Mouse (Mus musculus): ENCODE data around the gene Eif4a1. TPM values are rescaled to one million over a fixed set of nuclear protein-coding genes. Genes with fewer than 3 reads are reported as not detected.

Eif4a1 gene
- total RNA-seq, 1 experiment: 1,948 TPM

- peaks cover 2% of the 10 kb centered on the region in 2 experiments; a peak in 2 of 4 replicates for H3K4me1 ChIP-seq (ENCODE audit: control insufficient read depth in 2 of 2, insufficient read depth in 2 of 2, low read length in 2 of 2, poor library complexity in 1 of 2)
- in situ Hi-C loops (cut with MboI; ENCODE audit: low sequenced_read_pairs in 2 of 2, unreplicated experiment in 2 of 2): no loop called here
- peaks cover 63% of the 10 kb centered on the region for H3K36me3 ChIP-seq (ENCODE audit: control insufficient read depth, insufficient read depth, low read length, poor library complexity, severe bottlenecking)
Observed at GRCm38 (mm10) chr11:69670786-69671725, 1.2 kb downstream of the Eif4a1 start.

DNA sequence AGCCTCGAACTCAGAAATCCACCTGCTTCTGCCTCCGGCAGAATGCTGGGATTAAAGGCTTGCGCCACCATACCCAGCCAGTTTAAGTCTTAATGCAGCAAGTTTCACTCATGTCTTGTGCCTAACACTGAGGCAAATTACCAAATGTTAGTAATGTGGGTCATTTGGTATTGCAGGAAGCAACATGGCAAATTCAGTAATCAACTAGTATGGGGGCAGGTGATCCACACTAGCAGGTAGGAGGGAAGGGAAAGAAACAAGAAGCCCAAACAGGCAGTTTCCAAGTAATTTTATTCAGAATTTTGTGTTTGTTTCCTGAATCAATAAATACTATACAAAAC is 5.6 kb downstream of the Eif4a1 start:
- DNase-seq (ENCODE audit: low read depth, low spot score): no peak
- TF ChIP-seq ZC3H11A (IDR thresholded peaks at IDR 0.05; ENCODE audit: borderline replicate concordance, low read depth, low read length) (no peak), CHD2 (IDR thresholded peaks at IDR 0.05; ENCODE audit: low read depth, low read length) (no peak), MAFK (IDR thresholded peaks at IDR 0.05; ENCODE audit: insufficient read depth, low read depth, low read length) (no peak), HCFC1 (IDR thresholded peaks at IDR 0.05; ENCODE audit: borderline replicate concordance, insufficient read depth, low read length) (no peak), ZNF384 (IDR thresholded peaks at IDR 0.05; ENCODE audit: low read depth, low read length) (no peak)
- Histone ChIP-seq H3K36me3 (ENCODE audit: control insufficient read depth, insufficient read depth, low read length, poor library complexity, severe bottlenecking) (peaks cover 52% of the 10 kb centered on the region), H3K4me1 (ENCODE audit: control insufficient read depth in 2 of 2, insufficient read depth in 2 of 2, low read length in 2 of 2, poor library complexity in 1 of 2) (peaks cover 0 to 11% of the 10 kb centered on the region in 2 experiments; a peak in 1 of 4 replicates), H3K9me3 (ENCODE audit: control insufficient read depth, insufficient read depth, low read depth, low read length) (no peaks in the 10 kb centered on the region), H3K4me3 (ENCODE audit: insufficient read depth in 1 of 2, low read depth in 1 of 2, low read length in 2 of 2, poor library complexity in 1 of 2, severe bottlenecking in 1 of 2) (no peak overlapping the region), H3K9ac (ENCODE audit: insufficient read depth, low read depth, low read length, poor library complexity, severe bottlenecking) (no peak overlapping the region), H3K27ac (ENCODE audit: insufficient read depth, low read depth, low read length, poor library complexity, severe bottlenecking) (0 out of 2 replicates have a peak overlapping the region, but pooled peaks have one; percentile 26)
- in situ Hi-C loops (cut with MboI; ENCODE audit: low sequenced_read_pairs in 2 of 2, unreplicated experiment in 2 of 2): no loop called here

More at GRCm38 (mm10) chr11:69670786-69671725, 1.2 kb downstream of the Eif4a1 start:
- Histone ChIP-seq H3K9me3 (ENCODE audit: control insufficient read depth, insufficient read depth, low read depth, low read length) (no peaks in the 10 kb centered on the region), H3K27ac (ENCODE audit: insufficient read depth, low read depth, low read length, poor library complexity, severe bottlenecking) (peak overlapping the region; percentile 97), H3K9ac (ENCODE audit: insufficient read depth, low read depth, low read length, poor library complexity, severe bottlenecking) (peak overlapping the region; percentile 99), H3K4me3 (ENCODE audit: insufficient read depth in 1 of 2, low read depth in 1 of 2, low read length in 2 of 2, poor library complexity in 1 of 2, severe bottlenecking in 1 of 2) (peak overlapping the region; percentile 80 to 96)
- DNase-seq (ENCODE audit: low read depth, low spot score): peak; percentile 90
- no peak for TF ChIP-seq ZNF384 (IDR thresholded peaks at IDR 0.05; ENCODE audit: low read depth, low read length)
- TF ChIP-seq HCFC1 (IDR thresholded peaks at IDR 0.05; ENCODE audit: borderline replicate concordance, insufficient read depth, low read length): peak; percentile 49; the same call in 1 of the 2 replicates

GRCm38 (mm10) chr11:69665961-69666664 is 6.1 kb downstream of the Eif4a1 start, which contains the start of gene Cd68:
Cd68 (minus strand) TSS chr11:69666153.
- TF ChIP-seq MAFK (IDR thresholded peaks at IDR 0.05; ENCODE audit: insufficient read depth, low read depth, low read length) (peak; percentile 70; the same call in 1 of the 2 replicates), HCFC1 (IDR thresholded peaks at IDR 0.05; ENCODE audit: borderline replicate concordance, insufficient read depth, low read length) (0 out of 2 replicates have a peak, but pooled peaks have one; percentile 38), ZNF384 (IDR thresholded peaks at IDR 0.05; ENCODE audit: low read depth, low read length) (no peak; the same call in 1 of the 2 replicates), CHD2 (IDR thresholded peaks at IDR 0.05; ENCODE audit: low read depth, low read length) (peak; percentile 83)
- H3K36me3 ChIP-seq (ENCODE audit: control insufficient read depth, insufficient read depth, low read length, poor library complexity, severe bottlenecking): peaks cover 48% of the 10 kb centered on the region
- peak within 1 kb of the TSS in 1 of 2 experiments; percentile 37; a peak in 2 of 4 replicates for H3K4me3 ChIP-seq (ENCODE audit: insufficient read depth in 1 of 2, low read depth in 1 of 2, low read length in 2 of 2, poor library complexity in 1 of 2, severe bottlenecking in 1 of 2)
- in situ Hi-C loops (cut with MboI; ENCODE audit: low sequenced_read_pairs in 2 of 2, unreplicated experiment in 2 of 2): no loop called here
- H3K9ac ChIP-seq (ENCODE audit: insufficient read depth, low read depth, low read length, poor library complexity, severe bottlenecking): peak within 1 kb of the TSS; percentile 64
- DNase-seq (ENCODE audit: low read depth, low spot score): peak; percentile 93
- peak within 1 kb of the TSS; percentile 86 for H3K27ac ChIP-seq (ENCODE audit: insufficient read depth, low read depth, low read length, poor library complexity, severe bottlenecking)
- no peaks in the 10 kb centered on the region for H3K9me3 ChIP-seq (ENCODE audit: control insufficient read depth, insufficient read depth, low read depth, low read length)
- peaks cover 0 to 11% of the 10 kb centered on the region in 2 experiments; a peak in 1 of 4 replicates for H3K4me1 ChIP-seq (ENCODE audit: control insufficient read depth in 2 of 2, insufficient read depth in 2 of 2, low read length in 2 of 2, poor library complexity in 1 of 2)

- no peak for DNase-seq (ENCODE audit: low read depth, low spot score)
- H3K27ac ChIP-seq (ENCODE audit: insufficient read depth, low read depth, low read length, poor library complexity, severe bottlenecking): peak overlapping the region; percentile 86
- H3K4me3 ChIP-seq (ENCODE audit: insufficient read depth in 1 of 2, low read depth in 1 of 2, low read length in 2 of 2, poor library complexity in 1 of 2, severe bottlenecking in 1 of 2): peak overlapping the region in 1 of 2 experiments; percentile 37; a peak in 2 of 4 replicates
- H3K36me3 ChIP-seq (ENCODE audit: control insufficient read depth, insufficient read depth, low read length, poor library complexity, severe bottlenecking): peaks cover 42% of the 10 kb centered on the region
- H3K9me3 ChIP-seq (ENCODE audit: control insufficient read depth, insufficient read depth, low read depth, low read length): no peaks in the 10 kb centered on the region
- in situ Hi-C loops (cut with MboI; ENCODE audit: low sequenced_read_pairs in 2 of 2, unreplicated experiment in 2 of 2): no loop called here
- TF ChIP-seq ZC3H11A (IDR thresholded peaks at IDR 0.05; ENCODE audit: borderline replicate concordance, low read depth, low read length) (no peak), HCFC1 (IDR thresholded peaks at IDR 0.05; ENCODE audit: borderline replicate concordance, insufficient read depth, low read length) (0 out of 2 replicates have a peak, but pooled peaks have one; percentile 22)
- peaks cover 0 to 11% of the 10 kb centered on the region in 2 experiments; a peak in 1 of 4 replicates for H3K4me1 ChIP-seq (ENCODE audit: control insufficient read depth in 2 of 2, insufficient read depth in 2 of 2, low read length in 2 of 2, poor library complexity in 1 of 2)
- peak overlapping the region; percentile 64 for H3K9ac ChIP-seq (ENCODE audit: insufficient read depth, low read depth, low read length, poor library complexity, severe bottlenecking)
Observed at GRCm38 (mm10) chr11:69665457-69665960, 6.7 kb downstream of the Eif4a1 start.

All from ES-E14 (cell line).